Mouse (Mus musculus) lung, postnatal 36 days (tissue): ENCODE data around the gene Ovol3.
"Not testable (repeated sequence)": the region's sequence is repeated elsewhere in the genome, so short reads cannot be mapped to it uniquely, and the experiment has no call there.

ENCODE experiments used
- DNase-seq: peaks from one replicate; pipeline ENCODE4 v3.0.0; 2022; ENCODE audit warnings: mixed read lengths

Gene Ovol3

DNA sequence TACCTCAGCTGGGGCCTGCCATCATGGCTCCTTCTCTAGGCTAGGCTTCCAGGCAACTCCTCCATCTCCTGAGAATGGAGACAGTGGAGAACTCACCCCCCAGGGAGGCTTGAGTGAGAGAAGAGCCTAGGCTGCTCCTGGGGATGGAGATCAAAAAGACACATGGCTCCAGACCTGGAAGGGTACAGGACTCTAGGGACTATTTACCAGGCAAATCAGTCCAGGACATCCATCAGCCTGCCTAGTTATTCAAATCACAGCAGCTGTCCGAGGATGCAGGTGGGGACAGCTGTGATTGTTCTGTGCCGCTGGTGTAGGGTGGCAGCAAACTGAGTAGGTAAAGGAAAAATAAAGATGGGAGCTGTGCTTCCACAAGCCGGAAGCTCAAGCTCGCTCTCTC is at the start of gene Ovol3:
Gene Ovol3, minus strand, starts transcription at position 101 of the 400 bp plus-strand sequence.
- DNase-seq, result no peak

DNA sequence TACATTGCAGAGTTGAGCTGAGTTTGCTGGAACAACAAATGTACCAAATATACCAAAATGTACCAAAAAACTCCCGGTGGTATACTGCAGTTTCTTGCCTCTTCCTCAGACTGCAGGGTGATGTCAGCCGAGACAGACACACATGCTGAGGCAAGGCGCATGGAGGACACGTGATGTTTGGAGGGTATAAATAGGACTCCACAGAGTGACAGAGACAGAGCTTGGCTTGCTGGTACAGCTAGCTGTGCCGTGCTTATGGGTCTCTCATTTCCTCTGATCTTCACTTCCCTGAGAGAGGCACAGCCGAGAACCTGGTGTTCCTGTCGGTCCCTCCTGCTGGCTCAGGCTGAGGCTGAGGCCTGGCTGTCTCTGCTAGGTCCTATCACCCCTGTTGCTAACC is 47.2 kb upstream of the Ovol3 start:
- DNase-seq, result no peak

- no peak for DNase-seq
These were observed 46.0 kb upstream of the Ovol3 start for GRCm38 (mm10) chr7:30281522-30281921.

- peak; percentile 94 for DNase-seq
These were observed 45.2 kb upstream of the Ovol3 start for GRCm38 (mm10) chr7:30280670-30281138.

GRCm38 (mm10) chr7:30279951-30280669 is 44.6 kb upstream of the Ovol3 start, which contains the start of the genes Thap8 and Wdr62:
Gene Thap8, plus strand, starts transcription at chr7:30280094.
Gene Wdr62, minus strand, starts transcription at chr7:30280419.
- peak; percentile 96 for DNase-seq

- no peak for DNase-seq
These were observed 44.0 kb upstream of the Ovol3 start for GRCm38 (mm10) chr7:30279536-30279935.

DNA sequence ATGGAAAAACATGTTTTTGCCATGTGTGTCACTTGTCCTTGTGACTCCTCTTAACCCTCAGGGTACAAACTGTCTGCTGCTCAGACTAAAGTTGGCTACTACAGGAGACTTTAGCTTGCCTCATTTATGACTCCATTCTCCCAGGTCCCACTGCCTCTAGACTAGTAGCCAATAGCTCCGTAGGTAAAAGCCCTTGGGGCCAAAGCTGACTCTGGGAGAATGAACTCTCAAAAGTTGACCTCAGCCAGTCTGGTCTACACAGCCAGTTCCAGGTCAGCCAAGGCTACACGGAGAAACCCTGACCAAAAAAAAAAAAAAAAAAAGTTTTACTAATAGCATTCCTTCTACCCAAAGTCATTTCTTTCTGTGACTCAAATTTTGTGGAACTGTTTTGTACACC is 43.4 kb upstream of the Ovol3 start:
- no peak for DNase-seq

DNA sequence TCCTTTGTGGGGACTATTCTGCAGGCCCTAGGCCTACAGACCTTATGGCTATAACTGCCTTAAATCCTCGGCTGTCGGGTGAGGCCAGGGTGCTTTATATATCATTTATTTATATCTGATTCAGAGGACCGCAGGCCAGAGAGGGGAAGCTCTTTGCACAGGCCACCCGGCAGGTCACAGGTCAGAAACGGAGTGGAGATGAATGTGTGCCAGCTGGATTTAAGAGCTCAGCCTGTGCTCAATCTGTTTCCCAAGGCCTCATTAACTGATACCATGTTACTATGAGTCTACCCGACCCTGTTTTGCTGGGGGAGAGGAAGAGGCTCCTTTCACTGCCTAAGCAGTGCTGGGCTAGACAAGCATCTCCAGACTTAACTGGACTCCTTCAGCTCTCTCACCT is 38.9 kb upstream of the Ovol3 start:
- DNase-seq, result peak; percentile 40

DNA sequence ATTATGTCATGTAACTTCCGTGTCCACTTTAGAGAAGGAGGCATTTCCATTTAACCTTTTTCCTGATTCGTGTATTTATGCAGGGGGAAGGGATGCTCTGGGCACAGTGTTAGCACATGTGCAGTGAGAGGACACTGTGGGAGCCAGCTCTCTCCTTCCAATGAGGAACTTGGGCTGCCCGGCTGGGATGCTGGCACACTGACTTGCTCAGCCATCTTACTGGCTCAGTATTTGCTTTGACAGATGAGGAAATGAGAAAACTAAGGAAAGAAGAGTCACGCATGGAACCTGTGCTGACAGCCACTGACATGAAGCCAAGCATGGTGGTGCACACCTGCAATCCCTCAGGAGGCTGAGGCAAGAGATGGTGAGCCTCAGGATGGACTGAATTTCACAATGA is 34.1 kb upstream of the Ovol3 start:
- no peak for DNase-seq

DNA sequence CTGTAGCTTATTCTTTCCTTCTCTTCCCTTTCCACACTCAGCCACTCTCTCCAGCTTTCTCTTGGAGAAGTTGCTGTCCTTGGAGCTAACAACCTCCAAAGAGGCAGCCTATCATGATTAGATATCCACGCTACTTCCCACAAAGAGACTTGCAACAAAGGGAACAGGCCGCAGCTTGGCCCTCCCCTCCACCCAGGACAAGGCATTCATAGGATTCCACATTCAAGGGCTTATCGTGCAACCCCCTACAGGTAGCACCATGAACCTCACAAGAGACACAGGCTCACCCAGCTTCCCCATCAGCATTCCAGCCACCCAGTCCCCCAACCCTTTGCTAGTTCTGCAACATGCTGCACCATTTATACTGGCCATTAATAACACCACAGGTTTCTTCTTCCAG is 31.3 kb upstream of the Ovol3 start:
- no peak for DNase-seq

- no peak for DNase-seq
These were observed 30.4 kb upstream of the Ovol3 start for GRCm38 (mm10) chr7:30265935-30266334.

GRCm38 (mm10) chr7:30265531-30265930 is 30.0 kb upstream of the Ovol3 start:
- DNase-seq, result no peak

DNA sequence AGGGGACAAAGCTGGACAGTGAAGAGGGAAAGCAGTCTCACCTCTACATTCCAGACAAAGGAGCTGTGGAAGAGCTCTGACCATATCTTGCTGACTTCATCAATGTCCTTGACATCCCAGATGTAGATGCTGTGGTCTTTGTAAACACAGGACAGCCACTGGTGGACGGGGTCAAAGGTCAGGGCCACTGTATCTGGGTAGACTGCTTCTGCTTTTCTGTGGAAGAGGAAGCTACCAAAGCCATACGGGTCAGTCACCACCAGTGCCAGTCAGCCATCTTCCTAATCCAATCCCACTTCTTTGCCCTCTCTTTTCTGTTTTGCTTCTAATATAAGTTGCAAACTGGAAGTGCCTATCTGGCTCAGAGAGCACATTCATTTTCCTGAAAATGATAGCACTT is 29.5 kb upstream of the Ovol3 start:
- peak; percentile 30 for DNase-seq

DNA sequence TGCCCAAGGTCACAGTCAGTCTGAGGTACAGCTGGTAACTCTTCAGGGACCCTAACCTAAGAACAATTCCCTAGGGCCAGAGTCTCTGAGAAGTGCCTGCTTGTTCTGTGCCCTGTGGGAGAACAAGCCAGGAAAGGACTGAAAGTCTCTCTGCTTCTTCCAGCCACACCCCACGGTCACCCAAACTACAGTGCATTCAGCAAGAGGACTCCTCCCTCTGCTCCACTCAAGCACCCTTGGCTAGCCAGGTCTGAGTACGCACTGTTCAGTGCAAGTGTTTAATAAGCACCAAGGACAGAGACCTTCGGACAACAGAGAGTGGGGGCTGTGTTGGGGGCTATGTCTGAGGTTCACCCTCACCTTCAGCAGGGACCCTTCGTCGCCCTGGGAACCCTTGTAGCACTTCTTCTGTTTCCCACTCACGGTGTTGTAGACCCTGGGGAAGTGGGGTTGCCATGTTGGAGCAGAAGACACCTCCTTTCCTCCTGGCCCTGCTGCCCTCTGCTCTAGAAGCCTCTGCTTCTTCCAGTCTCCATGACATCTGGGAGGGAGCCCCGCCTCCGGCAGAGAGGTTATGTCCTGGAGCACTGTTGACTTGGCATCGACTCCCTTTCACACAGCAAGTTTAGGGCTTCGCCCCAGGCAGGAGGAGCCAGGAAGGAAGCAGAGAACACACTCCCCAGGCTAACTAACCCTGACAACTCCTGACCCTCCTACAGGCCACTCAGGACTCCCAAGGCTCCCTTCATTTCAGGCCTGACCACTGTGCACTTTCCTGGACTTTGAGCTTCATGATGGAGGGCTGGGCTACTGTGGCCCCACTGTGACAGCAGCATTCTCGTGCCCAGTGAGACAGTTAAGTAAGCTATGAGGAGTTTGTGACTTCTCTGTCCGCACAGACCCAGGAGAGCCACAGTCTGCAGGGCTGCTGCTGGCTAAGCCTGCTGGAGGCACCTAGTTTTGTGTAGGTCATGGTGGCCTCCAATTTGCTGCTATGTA is 16.7 kb upstream of the Ovol3 start:
- peak; percentile 77 for DNase-seq

DNA sequence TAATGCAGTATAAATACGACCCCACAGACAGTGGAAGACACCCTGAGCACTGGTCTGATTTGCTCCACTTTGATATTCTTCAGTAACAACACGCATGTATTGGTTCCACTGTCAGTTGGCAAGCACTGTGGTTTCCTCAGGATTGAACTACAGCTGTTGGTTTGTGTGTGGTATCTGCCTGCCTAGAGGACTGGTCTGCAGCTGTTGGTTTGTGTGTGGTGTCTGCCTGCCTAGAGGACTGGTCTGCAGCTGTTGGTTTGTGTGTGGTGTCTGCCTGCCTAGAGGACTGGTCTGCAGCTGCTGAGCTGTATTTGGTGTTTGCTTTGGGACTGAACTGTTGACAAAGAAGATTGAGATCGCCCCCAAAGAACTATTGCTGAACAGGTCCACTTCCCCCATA is 1.8 kb upstream of the Ovol3 start:
- not testable (repeated sequence) for DNase-seq

- no peak for DNase-seq
These were observed 434 bp downstream of the Ovol3 start for GRCm38 (mm10) chr7:30235091-30235490.

- peak; percentile 29 for DNase-seq
These were observed 1.2 kb downstream of the Ovol3 start for GRCm38 (mm10) chr7:30234276-30234858.

DNA sequence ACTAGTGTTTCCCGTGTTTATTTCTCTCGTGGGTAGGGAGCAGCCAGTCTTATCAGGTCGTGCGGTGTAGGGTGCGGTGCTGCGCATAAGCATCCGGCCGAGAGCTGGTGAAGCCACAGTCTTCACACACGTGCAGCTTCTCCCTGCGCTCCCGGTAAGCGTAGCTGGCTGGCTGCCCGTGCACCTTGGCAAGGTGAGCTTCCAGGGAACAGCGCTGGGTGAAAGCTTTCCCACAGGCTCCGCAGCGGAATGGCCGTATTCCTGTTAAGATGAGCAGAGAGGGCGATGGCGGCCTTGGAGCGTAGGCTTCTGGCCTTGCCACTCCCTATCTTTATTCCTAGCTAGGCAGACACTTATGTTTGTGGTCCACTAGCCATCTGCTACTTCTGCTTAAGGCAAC is 2.1 kb downstream of the Ovol3 start:
- no peak for DNase-seq

DNA sequence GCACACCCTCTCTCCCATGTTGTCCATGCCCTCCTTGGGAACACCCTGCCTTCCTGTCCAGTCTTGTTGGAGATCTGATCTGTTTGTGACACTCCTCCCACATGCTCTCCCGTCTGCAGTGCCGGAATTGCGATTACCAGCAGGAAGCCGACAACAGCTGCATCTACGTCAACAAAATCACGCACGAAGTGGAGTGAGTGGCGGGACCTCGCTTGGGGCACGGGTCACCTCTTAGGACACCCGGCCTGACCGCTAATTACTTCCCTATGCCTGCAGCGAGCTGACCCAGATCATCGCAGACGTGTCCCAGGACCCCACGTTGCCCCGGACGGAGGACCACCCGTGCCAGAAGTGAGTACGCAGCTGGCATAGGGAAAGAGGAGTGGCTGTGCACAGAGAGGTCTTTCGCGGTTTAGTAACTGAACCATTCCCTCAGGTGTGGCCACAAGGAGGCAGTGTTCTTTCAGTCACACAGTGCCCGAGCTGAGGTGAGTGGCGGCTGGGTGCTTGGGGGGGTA is 2.8 kb downstream of the Ovol3 start:
- peak; percentile 83 for DNase-seq

DNA sequence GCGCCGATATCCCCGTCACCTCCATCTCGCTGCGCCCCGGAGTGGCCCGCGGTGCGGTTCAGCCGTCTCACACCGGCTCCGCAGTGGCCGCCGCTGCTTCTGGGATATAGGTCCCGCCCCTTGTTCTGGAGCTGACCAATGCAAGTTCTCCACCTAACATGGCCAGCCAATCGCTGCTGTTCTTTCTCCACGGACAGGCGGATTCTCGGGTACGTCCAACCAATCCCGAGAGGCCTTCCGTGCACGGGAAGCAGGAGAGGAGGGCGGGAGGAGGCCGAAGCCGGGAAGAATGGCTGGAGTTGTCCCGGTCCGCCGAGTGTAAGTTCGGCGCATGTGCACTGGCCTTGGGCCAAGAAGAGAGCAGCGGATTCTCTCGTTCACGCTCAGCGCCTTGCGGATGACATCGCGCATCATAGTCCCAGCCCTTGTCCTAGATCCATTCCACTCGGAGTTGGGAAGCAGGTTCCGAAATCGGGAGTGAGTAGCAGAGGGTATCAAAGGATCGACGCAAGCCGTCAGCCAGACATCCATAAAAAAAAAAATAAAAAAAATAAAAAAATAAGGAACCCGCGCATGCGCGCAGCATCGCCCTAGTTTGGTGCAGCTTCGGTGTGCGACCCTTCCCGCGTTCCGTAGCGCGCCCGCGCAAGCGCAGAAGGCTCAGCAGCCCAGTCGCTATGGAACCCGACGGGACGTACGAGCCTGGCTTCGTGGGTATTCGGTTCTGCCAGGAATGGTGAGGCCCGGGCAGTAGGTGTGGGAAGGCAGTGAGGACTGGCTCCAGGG is 3.7 kb downstream of the Ovol3 start, which contains the start of the genes Polr2i and Tbcb:
Gene Polr2i, plus strand, starts transcription at position 280 of the 786 bp plus-strand sequence.
Gene Tbcb, minus strand, starts transcription at position 604 of the 786 bp plus-strand sequence.
- DNase-seq, result peak; percentile 98

GRCm38 (mm10) chr7:30231328-30231668 is 4.2 kb downstream of the Ovol3 start:
- DNase-seq, result no peak

GRCm38 (mm10) chr7:30224206-30224605 is 11.3 kb downstream of the Ovol3 start:
- no peak for DNase-seq
